Mouse (Mus musculus): ENCODE data around the gene Smarcd1. TPM values are rescaled to one million over a fixed set of nuclear protein-coding genes. Genes with fewer than 3 reads are reported as not detected.
A peak's percentile ranks its signal among the peaks of the same experiment; 100 is the strongest.

Smarcd1 gene
- total RNA-seq, 2 experiments from 2014 or later, result 159 to 164 TPM

DNA sequence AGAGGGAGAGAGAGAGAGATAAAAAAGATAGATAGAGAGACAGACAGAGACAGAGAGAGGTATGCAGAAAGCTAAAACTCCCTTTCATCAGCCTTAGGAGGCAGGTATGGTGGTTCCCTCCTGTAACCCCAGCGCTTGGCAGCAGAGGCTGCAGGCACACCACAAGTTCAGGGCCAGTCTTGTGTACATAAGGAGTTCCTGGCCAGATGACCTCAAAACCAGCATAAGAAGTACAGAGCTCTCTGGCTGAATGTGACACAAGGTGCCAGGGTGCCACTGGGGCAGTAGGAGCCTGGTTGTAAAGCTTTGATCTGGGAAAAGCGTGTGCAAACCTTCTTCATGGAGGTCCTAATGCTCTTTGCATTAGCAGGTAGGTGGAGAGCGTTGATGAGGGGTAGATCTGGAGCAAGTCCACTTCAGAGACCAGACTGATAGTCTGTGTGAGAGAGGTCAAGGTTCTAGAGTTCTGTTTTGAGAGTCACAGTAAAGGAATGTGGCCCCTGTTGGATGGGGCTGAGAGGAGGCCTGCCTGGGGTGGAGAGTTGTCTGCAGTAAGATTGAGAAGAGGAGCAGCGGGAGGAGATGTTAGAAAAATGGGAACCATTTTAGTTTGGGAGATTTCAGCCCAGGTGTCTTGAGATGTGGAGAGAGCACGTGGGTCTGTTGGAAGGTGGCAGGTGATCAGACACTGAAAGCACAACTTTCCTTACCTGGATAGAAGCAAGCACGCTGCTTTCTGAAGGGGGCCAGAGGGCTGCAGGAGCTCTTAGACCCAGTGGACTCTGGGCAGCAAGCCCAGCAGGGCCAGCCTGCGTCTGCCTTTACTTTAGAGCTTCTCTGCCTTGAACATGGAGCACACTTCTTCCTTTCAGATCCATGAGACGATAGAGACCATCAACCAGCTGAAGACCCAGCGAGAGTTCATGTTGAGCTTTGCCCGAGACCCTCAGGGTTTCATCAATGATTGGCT, 8.6 kb downstream of the Smarcd1 start:
- intact Hi-C loops (cut with DNase I), result no loop called here
- DNase-seq (ENCODE audit: low spot score in 2 of 2), result no peak

GRCm38 (mm10) chr15:99711491-99711890, 9.6 kb downstream of the Smarcd1 start:
- intact Hi-C loops (cut with DNase I), result no loop called here
- DNase-seq (ENCODE audit: low spot score in 2 of 2), result no peak

DNA sequence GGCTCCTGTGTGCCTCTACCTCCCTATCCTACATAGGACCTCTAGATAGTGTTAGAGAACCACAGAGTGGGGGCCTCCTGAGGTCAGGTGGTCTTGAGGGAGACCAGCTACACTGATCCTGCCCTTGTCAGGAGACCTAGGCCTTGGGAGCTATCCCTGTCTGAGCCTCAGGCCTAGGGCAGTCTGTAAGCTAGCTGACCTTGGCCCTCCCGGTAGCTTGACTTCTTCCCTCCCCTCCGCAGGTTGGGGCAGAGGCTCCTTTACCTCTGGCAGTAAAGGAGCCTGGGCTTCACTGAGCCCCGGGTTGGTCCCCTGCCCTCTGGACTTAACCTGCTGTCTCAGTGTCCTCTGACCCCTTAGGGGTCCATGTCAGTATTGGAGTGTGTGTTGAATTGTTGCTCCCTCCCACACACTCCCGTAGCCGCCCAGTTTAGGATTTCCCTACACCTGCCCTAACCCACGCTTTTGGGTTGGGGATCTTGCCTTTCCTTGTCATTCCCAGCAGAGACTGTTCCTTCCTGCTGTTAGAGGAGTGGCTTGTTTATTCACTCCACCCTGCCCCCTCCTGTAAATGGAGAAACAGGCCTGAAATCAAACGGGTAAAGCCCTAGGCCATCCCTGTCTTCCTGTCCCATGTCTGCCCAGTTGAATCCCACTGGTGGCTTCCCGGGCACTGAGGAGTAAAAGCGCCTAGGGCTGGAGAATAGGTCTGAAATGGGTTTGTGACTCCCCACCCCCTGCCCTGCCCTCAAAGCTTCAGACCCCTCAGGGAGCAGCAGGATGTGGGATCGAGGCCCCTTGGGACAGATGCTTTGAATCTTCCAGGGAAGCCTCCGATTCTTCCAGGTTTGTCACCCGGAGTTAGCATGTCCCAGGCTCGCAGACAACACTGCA, 11.0 kb downstream of the Smarcd1 start:
- DNase-seq (ENCODE audit: low spot score in 2 of 2), result no peak
- intact Hi-C loops (cut with DNase I), result no loop called here

GRCm38 (mm10) chr15:99713569-99713968, 11.6 kb downstream of the Smarcd1 start:
- DNase-seq (ENCODE audit: low spot score in 2 of 2), result no peak
- intact Hi-C loops (cut with DNase I), result no loop called here

DNA sequence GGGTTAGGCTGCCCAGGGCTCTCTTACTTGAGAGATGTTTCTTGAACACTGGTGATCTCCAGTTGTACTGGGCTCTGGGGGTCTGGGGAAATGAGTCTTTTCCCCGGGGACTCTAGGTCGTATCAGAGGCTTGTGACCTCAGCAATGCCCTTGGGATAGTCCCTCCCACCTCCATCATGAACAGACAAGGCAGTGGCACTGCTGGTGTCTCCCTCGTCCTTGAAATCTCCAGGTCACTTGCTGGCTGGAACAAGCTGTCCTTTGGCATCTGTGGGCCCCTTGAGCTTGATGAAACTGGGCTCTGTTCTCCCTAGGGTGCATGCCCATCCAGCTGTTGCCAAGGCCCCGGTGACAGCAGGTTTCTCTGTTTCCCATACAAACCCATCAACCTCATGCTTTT, 12.3 kb downstream of the Smarcd1 start:
- intact Hi-C loops (cut with DNase I), result no loop called here
- no peak for DNase-seq (ENCODE audit: low spot score in 2 of 2)

DNA sequence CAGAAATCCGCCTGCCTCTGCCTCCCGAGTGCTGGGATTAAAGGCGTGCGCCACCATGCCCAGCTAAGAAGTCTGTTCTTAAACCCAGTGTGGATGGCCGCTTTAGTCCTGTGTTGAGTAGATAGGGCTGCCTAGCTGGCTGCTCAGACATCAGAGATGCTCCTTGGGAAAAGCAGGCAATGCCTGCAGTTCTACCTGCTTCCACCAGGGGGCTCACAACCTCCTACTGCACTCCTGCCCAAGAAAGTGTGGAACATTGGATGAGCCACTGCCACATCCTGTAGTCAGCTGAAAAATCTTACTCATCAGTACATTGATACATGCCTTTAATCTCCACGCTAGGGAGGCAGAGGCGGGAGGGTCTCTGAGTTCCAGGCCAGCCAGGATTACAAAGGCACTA, 12.9 kb downstream of the Smarcd1 start:
- intact Hi-C loops (cut with DNase I), result no loop called here
- DNase-seq (ENCODE audit: low spot score in 2 of 2), result peak; percentile 85 to 88

DNA sequence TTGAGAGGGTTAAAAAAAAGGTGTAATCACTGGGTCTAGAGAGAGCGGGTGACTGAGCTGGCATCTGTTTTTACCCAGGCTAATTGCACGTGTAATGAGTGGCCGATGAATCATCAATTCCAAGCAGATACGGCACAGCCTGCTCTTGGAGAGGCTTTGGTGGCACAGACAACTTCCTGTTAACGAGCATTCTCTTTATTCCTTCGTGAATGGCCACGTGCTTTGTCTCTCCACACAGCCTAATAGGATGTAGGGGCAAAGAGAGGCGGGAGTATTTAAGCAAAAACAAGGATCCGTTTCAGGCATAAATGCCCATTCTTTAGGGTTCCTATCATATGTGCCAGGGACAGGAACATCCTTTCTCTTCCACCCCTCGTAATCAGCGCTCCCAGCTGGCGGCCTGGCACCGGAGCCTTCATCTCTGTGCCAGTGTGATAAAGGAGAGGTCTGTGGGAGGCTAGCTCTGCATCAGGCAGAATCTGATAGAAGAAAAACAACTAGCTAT, 13.5 kb downstream of the Smarcd1 start:
- intact Hi-C loops (cut with DNase I), result no loop called here
- DNase-seq (ENCODE audit: low spot score in 2 of 2), result peak; percentile 69 to 78

DNA sequence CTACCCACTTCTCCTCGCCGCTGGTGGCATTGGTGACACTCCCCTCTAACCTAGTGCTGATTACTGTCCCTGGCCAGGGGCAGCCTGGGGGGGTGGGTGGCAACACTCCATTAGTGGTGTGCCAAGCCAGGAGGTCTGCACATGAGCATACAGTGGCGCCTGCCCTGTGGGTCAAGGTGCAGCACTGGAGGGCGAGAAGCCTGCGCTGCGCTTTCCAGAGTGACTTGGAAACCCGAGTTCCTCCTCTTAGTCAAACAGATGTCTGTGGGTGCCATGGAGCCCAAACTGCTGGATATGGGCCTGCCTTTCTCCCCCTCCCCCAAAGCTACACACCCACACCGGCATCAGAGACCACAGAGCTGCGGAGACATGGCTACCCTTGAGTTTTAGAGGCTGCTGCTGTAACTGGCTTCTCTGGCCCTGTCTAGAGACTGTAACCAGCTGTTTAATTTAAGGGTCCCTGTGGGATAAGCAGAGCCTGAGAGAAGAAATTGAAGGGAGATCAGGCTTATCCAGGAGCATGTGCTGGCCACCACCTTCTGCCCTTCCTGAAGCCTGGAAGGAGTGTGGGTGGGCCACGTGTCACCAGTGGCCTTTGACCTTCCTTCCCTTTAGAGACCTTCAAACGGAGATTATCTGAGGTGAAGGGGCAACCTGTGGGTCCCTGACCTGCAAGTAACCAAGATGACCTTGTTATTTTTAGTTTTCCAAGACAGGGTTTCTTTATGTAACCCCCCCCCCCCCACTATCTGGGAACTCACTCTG, 14.2 kb downstream of the Smarcd1 start:
- DNase-seq (ENCODE audit: low spot score in 2 of 2), result peak in 1 of 2 experiments; percentile 53
- intact Hi-C loops (cut with DNase I), result loop anchor here (2.0 kb wide), 1 partner anchor 13 kb away; the partner anchor contains the start of gene Smarcd1

DNA sequence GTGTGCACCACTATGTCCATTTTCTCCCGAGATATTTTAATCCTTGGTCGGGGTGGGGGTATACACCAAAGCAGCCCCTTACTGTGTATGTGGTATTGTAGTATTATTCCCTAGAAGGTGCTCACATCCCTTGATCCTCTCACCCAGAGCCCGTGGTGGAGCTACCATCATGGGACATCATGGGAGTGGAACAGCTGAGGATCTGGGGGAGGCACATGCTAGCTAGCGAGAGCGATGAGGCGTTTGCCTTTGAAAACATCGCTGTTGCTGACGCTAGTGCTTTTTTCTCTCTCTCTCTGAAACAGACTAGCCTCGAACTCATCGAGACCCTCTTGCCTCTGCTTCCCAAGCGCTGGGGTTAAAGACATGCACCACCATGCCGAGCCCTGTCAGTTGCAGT, 14.9 kb downstream of the Smarcd1 start:
- peak in 1 of 2 experiments; percentile 53 for DNase-seq (ENCODE audit: low spot score in 2 of 2)
- intact Hi-C loops (cut with DNase I), result loop anchor here (2.0 kb wide), 1 partner anchor 14 kb away; the partner anchor contains the start of gene Smarcd1

DNA sequence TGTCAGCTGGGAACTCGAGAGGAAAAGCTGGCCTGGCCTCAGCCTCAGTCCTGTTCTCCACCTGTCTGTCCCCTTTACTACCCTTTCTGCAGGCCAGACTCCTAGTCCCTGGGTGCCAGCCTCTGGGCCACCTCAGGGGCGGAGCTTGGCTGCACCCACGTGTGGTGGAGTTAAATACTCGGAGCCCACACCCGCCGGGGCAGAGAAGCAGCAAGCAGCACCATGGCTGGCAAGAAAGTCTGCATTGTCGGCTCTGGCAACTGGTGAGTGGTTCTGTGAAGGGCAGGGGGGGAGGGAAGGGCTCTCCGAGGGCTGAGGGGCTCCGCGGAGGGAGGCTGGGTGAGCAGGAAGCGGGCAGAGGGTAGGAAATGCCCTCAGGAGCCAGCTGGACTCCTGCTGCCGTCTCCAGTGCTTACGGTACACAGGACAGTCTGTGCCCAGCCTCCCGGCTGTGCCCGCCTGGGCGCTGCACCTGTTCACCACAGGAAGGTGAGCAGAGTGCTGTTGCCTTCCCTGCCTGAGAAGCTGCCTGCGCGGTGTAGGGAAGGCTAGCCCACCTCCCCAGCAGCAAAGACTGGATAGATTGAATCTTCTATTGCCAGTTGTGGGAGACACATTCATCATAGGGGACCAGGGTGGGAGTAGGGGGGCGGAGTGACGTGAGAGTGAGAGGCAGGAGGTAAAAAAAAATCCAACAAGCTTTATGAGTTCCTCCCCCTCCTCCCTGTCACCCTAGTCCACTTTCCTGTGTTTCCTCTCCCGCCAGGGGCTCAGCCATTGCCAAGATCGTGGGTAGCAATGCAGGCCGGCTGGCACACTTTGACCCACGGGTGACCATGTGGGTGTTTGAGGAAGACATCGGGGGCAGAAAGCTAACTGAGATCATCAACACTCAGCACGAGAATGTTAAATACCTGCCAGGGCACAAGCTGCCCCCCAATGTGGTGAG, 15.7 kb downstream of the Smarcd1 start, which contains the start of gene Gpd1:
Gpd1 (plus strand) TSS at position 130 of the 949 bp plus-strand sequence.
- DNase-seq (ENCODE audit: low spot score in 2 of 2), result peak; percentile 73 to 75
- intact Hi-C loops (cut with DNase I), result loop anchor here (2.0 kb wide), 1 partner anchor 15 kb away; the partner anchor contains the start of gene Smarcd1

DNA sequence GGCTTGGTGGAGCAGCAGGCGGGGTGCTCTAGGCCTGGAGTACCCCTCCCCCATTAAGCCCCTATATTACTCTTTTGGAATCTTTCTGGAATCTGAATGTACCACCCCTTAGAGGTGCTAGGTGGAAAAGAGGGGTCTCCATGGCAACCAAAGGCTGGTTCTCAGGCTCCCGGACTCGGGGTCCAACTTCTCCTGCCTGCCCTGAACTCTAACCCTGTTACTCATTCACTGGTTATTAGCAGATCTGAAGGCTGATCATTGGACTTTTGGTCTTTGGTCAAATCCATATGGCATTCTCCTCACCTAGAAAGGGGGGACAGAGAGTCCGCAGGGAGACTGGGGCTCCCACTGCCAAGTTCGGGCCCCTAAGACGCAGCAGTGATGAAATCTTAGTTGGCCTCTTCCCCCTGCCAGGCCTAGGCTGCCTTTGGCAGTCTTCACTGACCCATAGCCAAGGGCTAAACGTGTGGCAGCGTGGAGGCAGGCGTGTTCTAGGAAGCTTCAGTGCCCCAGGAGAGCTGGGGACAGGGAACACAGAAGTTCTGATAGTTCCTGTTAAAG, 16.6 kb downstream of the Smarcd1 start:
- intact Hi-C loops (cut with DNase I), result no loop called here
- no peak for DNase-seq (ENCODE audit: low spot score in 2 of 2)

- intact Hi-C loops (cut with DNase I), result no loop called here
- no peak for DNase-seq (ENCODE audit: low spot score in 2 of 2)
Measured at GRCm38 (mm10) chr15:99719865-99720264, 17.9 kb downstream of the Smarcd1 start.

DNA sequence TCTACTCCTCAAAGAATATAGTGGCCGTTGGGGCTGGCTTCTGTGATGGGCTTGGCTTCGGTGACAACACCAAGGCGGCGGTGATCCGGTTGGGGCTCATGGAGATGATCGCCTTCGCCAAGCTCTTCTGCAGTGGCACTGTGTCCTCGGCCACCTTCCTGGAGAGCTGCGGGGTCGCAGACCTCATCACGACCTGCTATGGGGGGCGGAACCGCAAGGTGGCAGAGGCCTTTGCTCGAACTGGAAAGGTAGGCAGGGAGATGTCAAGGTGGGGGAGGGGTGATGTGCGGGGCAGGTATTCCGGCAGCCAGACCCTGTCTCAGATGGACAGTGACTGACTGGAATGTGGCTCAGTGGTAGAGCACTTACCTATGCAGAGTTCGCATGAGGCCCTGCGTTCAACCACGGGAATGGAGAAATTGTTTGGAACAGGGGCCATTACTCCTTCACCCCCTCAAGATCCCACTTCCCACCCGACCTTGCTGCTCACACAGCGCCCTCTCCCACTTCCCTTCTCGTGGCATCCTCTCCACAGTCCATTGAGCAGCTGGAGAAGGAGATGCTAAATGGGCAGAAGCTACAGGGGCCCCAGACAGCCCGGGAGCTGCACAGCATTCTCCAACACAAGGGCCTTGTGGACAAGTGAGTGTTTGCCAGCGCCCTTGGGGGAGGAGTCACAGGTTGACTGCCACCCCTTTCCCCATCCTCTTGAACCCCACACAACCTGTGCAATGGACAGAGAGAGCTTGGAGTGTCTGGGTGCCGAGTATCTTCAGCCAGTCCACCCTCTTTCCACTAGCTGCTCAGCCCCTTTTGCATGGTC, 20.2 kb downstream of the Smarcd1 start:
- intact Hi-C loops (cut with DNase I), result no loop called here
- no peak for DNase-seq (ENCODE audit: low spot score in 2 of 2)

GRCm38 (mm10) chr15:99723120-99723514, 21.2 kb downstream of the Smarcd1 start:
- intact Hi-C loops (cut with DNase I), result no loop called here
- no peak for DNase-seq (ENCODE audit: low spot score in 2 of 2)

DNA sequence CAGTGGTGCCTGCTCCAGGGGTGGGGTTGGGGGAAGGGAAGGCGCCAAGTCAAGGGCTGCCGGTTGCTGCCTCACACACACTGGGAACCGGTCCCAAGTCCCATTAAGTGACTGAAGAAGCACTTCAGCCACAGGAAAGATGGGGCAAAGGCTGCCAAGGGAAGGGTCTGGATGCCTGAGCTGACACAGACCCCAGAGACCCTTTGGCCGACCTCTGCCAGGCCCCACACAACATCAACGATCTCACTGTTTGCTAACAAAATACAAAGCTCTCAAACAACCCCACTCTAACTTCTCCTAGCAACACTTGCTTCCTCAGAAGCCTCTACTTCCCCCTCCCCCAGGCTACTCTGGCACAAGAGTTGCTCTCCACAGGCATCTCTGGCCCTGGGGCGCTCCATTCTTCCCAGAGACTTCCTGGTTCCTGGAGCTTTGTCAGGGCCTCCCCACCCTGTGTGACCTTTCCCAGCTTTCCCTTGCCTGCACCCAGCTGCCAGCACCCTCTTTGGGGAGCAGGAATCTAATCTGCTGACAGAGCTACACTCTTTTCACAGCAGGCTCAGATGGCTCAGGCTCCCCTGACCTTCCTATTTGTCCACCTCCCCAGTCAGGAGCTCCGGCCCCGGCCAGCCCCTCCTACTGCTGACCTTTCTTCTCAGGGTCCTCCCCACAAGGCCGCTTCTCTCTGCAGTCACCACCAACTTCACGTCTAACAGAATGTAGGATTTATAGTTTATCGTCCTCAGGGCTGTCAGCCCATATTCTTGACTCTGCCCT, 21.8 kb downstream of the Smarcd1 start:
- intact Hi-C loops (cut with DNase I), result no loop called here
- peak in 1 of 2 experiments; percentile 50 for DNase-seq (ENCODE audit: low spot score in 2 of 2)
